Mouse (Mus musculus) liver, embryonic 14.5 days (tissue): ENCODE measurements around the gene Dnaaf1. TPM values are rescaled to one million over a fixed set of nuclear protein-coding genes. Genes with fewer than 3 reads are reported as not detected.

Source experiments
- ATAC-seq: fragments of 200-750 bp; cut with Nextera tagmentation; 2 replicates; pipeline ENCODE4 v1.8.0; 2017; ENCODE audit warnings: moderate number of reproducible peaks, mild to moderate bottlenecking, moderate library complexity; ENCODE audit not compliant: insufficient read depth
- DNase-seq, 3 experiments: peaks; one replicate each; pipeline ENCODE4 v3.0.0-alpha.2; 2012 to 2013; ENCODE audit warnings: low read depth in 3 of 3, low spot score in 3 of 3
- H3K27ac ChIP-seq: fragments of 300-500 bp; sonication (generic); 2 replicates; pipeline ENCODE4 v1.5.1; 2014; ENCODE audit warnings: moderate library complexity, mild to moderate bottlenecking, control low read depth, inconsistent platforms
- H3K27me3 ChIP-seq: fragments of 300-500 bp; sonication (generic); 2 replicates; pipeline ENCODE4 v1.6.1; 2014; ENCODE audit warnings: mild to moderate bottlenecking, low read length, moderate library complexity; ENCODE audit not compliant: control insufficient read depth, insufficient read depth
- H3K36me3 ChIP-seq: fragments of 300-500 bp; sonication (generic); replicated peaks from 2 replicates; pipeline ENCODE4 v1.6.1; 2014; ENCODE audit warnings: low read depth; ENCODE audit not compliant: control insufficient read depth, insufficient read depth
- H3K4me1 ChIP-seq, 2 experiments: fragments of 200-500 bp in 1 of 2; fragments of 300-500 bp in 1 of 2; sonication (generic) in 1 of 2; replicated peaks; 2 replicates each; pipeline ENCODE4 v1.6.1; 2012 to 2014; ENCODE audit warnings: antibody characterized with exemption in 1 of 2, inconsistent platforms in 1 of 2, low read length in 1 of 2; ENCODE audit not compliant: control insufficient read depth in 2 of 2, insufficient read depth in 2 of 2
- H3K4me2 ChIP-seq: fragments of 300-500 bp; sonication (generic); 2 replicates; pipeline ENCODE4 v1.6.1; 2014; ENCODE audit warnings: low read depth, mild to moderate bottlenecking, control low read depth, moderate library complexity
- H3K4me3 ChIP-seq, 2 experiments: fragments of 200-500 bp in 1 of 2; fragments of 300-500 bp in 1 of 2; sonication (generic) in 1 of 2; 2 replicates each; pipeline ENCODE4 v1.5.1; 2012 to 2014; ENCODE audit warnings: low read depth in 2 of 2, low read length in 2 of 2, mild to moderate bottlenecking in 2 of 2, control low read depth in 1 of 2, inconsistent platforms in 1 of 2, moderate library complexity in 1 of 2; ENCODE audit not compliant: insufficient read depth in 1 of 2
- H3K9ac ChIP-seq: fragments of 300-500 bp; sonication (generic); replicated peaks from 2 replicates; pipeline ENCODE4 v1.6.1; 2014; ENCODE audit warnings: mild to moderate bottlenecking, control low read depth, moderate library complexity
- H3K9me3 ChIP-seq: fragments of 300-500 bp; sonication (generic); 2 replicates; pipeline ENCODE4 v1.6.1; 2016; ENCODE audit warnings: low read length, mixed read lengths; ENCODE audit not compliant: control insufficient read depth
- CTCF ChIP-seq: IDR thresholded peaks from 2 replicates; pipeline ENCODE4 v1.5.1; 2016; ENCODE audit warnings: antibody characterized with exemption, low read depth, control low read depth
- EP300 ChIP-seq: IDR thresholded peaks from 2 replicates; pipeline ENCODE4 v1.6.1; 2016; ENCODE audit warnings: antibody characterized with exemption, low read depth
- WGBS: fragments of 180-500 bp; shearing (Covaris S2); extraction: QIAGEN DNeasy Blood & Tissue Kit; methylation state at CpG from one replicate; pipeline ENCODE4 v1.1.7; 2014; ENCODE audit not compliant: insufficient replicate concordance; 5-methylcytosine and 5-hydroxymethylcytosine counted together
- polyA plus RNA-seq, 2 experiments: library from polyadenylated mRNA; depleted of rRNA in 1 of 2; stranded (reverse) in 1 of 2; unstranded in 1 of 2; fragments of >200 nt; fragmentation: Nextera tagmentation in 1 of 2; extraction: Ambion mirVana in 1 of 2; gene quantifications; 2 replicates each; pipeline versions ENCODE4 v1.2.1 to v1.2.3; 2012 to 2014

Gene Dnaaf1
- polyA plus RNA-seq, 2 experiments, result 0.03 to 0.04 TPM

GRCm38 (mm10) chr8:119580441-119581161, 5.6 kb downstream of the Dnaaf1 start:
- ATAC-seq (peak; percentile 75), DNase-seq (no peak)
- H3K36me3 ChIP-seq, result no peaks in the 10 kb centered on the region
- peak overlapping the region; percentile 35; the same call in 1 of the 2 replicates for H3K27ac ChIP-seq
- H3K4me1 ChIP-seq, result peaks cover 12 to 33% of the 10 kb centered on the region in 2 experiments
- H3K4me2 ChIP-seq, result peak overlapping the region; percentile 44
- TF ChIP-seq CTCF (no peak), EP300 (peak; percentile 53)
- H3K27me3 ChIP-seq, result no peaks in the 10 kb centered on the region
- no peak overlapping the region for H3K4me3 ChIP-seq
- H3K9ac ChIP-seq, result peak overlapping the region; percentile 28
- 32% methylated on average over 5 of the region's 5 CpGs for WGBS
- H3K9me3 ChIP-seq, result no peaks in the 10 kb centered on the region

- Histone ChIP-seq H3K27me3 (no peaks in the 10 kb centered on the region), H3K9ac (peak overlapping the region; percentile 44; the same call in 1 of the 2 replicates), H3K36me3 (no peaks in the 10 kb centered on the region), H3K4me3 (peak overlapping the region; percentile 47 to 53), H3K4me2 (peak overlapping the region; percentile 60), H3K9me3 (no peaks in the 10 kb centered on the region), H3K27ac (no peak overlapping the region), H3K4me1 (peaks cover 4 to 26% of the 10 kb centered on the region in 2 experiments)
- DNase-seq, result no peak
- TF ChIP-seq CTCF (no peak), EP300 (no peak)
- peak; percentile 61; the same call in 1 of the 2 replicates for ATAC-seq
- 26% methylated on average over 15 of the region's 24 CpGs for WGBS
Measured at GRCm38 (mm10) chr8:119585901-119586300, 10.9 kb downstream of the Dnaaf1 start.

GRCm38 (mm10) chr8:119588321-119588720, 13.3 kb downstream of the Dnaaf1 start:
- H3K9me3 ChIP-seq, result no peaks in the 10 kb centered on the region
- H3K4me2 ChIP-seq, result no peak overlapping the region
- peaks cover 0 to 14% of the 10 kb centered on the region in 2 experiments; a peak in 3 of 4 replicates for H3K4me1 ChIP-seq
- no peak overlapping the region for H3K27ac ChIP-seq
- no peaks in the 10 kb centered on the region for H3K27me3 ChIP-seq
- no peak overlapping the region for H3K9ac ChIP-seq
- 56% methylated on average over 4 of the region's 4 CpGs for WGBS
- no peak overlapping the region for H3K4me3 ChIP-seq
- ATAC-seq (no peak), DNase-seq (no peak)
- TF ChIP-seq EP300 (no peak), CTCF (no peak)
- no peaks in the 10 kb centered on the region for H3K36me3 ChIP-seq

GRCm38 (mm10) chr8:119588844-119589243, 13.8 kb downstream of the Dnaaf1 start:
- TF ChIP-seq EP300 (no peak), CTCF (no peak)
- ATAC-seq (no peak), DNase-seq (no peak)
- Histone ChIP-seq H3K9ac (no peak overlapping the region), H3K9me3 (no peaks in the 10 kb centered on the region), H3K4me3 (no peak overlapping the region), H3K4me2 (no peak overlapping the region), H3K27me3 (no peaks in the 10 kb centered on the region), H3K27ac (no peak overlapping the region), H3K4me1 (peaks cover 0 to 14% of the 10 kb centered on the region in 2 experiments; a peak in 3 of 4 replicates), H3K36me3 (no peaks in the 10 kb centered on the region)
- WGBS, result 44% methylated on average over 10 of the region's 10 CpGs

GRCm38 (mm10) chr8:119590348-119590747, 15.3 kb downstream of the Dnaaf1 start:
- Histone ChIP-seq H3K27me3 (no peaks in the 10 kb centered on the region), H3K4me2 (no peak overlapping the region), H3K36me3 (no peaks in the 10 kb centered on the region), H3K9ac (no peak overlapping the region), H3K4me1 (peaks cover 0 to 7% of the 10 kb centered on the region in 2 experiments; a peak in 3 of 4 replicates), H3K4me3 (no peak overlapping the region), H3K9me3 (no peaks in the 10 kb centered on the region), H3K27ac (no peak overlapping the region)
- TF ChIP-seq EP300 (no peak), CTCF (no peak)
- 56% methylated on average over 14 of the region's 14 CpGs for WGBS
- DNase-seq (no peak), ATAC-seq (no peak)
